Mouse (Mus musculus) liver (tissue): Measurements from ENCODE around the gene Slc26a10.

ENCODE experiments used
- DNase-seq: peaks from one replicate; pipeline ENCODE4 v3.0.0-alpha.2; 2020; ENCODE audit warnings: mixed read lengths

Slc26a10 gene

DNA sequence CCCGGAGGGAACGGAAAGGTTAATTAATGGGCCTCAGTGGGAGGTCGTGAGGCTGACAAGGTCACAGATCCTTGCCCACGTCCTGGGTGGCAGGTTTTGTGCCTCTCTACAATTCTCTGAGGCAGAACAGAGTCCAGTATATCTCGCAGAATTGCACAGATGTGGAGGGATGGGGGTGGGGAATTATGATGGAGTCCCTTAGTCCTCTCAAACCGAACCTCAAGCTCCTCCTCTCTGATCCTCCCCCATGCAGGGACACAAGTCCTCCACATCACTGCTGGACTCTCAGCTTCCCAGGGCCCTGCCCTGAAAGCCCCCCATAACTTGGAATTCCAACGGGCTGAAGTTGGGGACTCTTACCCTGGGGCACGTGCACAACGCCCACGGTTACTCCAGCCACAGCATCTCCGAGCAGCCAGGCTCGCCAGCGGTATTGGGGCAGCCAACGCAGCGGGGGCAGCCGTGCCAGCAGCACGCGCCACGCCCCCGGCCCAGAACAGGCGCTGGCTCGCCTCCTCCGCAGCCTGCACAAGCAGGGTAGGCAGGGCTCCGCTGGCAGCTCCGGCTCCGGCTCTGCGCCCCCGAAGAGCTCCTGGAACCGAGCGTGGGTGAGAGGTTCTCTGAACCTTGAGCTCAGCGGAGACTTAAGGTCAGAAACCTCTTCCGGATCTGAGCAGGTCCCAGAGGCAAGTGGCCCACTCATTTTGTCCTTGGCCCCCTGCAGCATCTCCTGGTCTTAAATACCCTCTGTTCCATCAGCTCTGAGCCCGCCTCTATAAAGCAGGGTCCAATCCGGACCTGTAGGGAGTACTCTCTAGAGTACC, at the start of gene Slc26a10:
Gene Slc26a10 (minus strand): TSS at position 775 of the 824 bp plus-strand sequence.
- DNase-seq = no peak

GRCm38 (mm10) chr10:127228897-127229296, 48.5 kb upstream of the Slc26a10 start:
- peak; percentile 29 for DNase-seq

DNA sequence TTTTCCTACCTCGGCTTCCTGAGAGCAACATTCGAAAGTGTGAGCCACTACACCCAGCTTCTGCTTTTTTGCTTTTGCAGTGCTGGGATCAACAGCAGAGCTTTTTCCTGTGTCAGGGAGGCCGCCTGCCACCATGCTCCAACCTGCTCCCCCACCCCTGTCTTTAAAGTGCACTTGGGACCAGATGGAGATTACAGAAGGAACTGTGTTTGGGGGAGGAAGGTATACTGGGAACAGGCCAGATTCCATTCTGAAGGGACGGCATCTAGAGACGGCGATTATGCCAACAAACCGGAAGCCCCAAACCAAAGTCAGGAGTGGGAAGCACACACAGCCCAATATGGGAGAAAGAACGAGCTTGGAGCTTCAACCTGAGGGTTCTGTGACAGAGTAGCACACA, 46.7 kb upstream of the Slc26a10 start:
- no peak for DNase-seq

DNA sequence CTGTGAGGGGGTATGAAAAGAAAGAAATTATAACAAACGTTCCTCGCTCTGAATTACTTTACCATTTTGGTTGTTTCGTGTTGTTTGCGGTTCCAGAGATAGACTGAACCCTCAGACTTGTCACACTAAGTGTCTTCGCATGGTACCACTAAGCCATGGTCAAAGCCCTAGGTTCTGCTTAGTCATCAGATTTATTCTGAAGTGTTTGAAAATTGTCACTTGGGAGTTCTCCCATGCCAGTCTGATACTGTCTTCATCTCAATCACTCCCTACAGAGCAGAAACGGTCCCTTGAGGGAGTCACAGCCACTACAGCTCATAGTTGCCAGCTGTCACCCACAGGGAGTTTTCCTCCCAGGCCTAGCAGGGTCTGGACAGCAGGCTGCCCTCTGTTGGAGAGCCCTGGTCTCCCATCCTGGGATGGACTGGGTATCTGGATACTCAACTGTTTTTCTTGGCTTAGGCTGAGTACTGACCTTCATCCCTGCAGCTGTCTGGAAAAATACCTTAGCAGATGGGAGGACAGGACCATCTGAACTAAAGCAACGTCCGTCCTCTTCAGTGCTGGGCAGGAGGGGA, 46.0 kb upstream of the Slc26a10 start:
- DNase-seq = peak; percentile 32

- no peak for DNase-seq
Observed at GRCm38 (mm10) chr10:127225732-127226131, 45.3 kb upstream of the Slc26a10 start.

DNA sequence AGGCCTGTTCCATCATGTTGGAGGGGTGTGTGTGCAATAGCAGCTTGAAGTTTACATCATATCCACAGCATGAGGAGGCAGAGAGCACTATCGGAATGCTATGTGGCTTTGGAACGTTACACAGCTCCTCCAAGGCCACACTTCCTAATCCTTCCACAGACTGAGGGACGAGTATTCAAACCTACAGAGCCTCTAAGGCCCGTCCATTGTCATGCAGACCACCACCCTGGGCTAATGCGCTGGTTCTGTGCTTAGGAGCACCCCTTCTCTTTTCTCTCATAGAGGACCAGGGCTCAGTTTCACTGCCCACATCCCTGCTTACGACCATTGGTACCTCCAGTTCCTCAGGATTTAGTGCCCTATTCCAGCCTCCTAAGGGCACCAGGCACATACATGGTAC, 44.8 kb upstream of the Slc26a10 start:
- no peak for DNase-seq

- no peak for DNase-seq
Observed at GRCm38 (mm10) chr10:127218339-127218738, 37.9 kb upstream of the Slc26a10 start.

- no peak for DNase-seq
Observed at GRCm38 (mm10) chr10:127217177-127217576, 36.7 kb upstream of the Slc26a10 start.

DNA sequence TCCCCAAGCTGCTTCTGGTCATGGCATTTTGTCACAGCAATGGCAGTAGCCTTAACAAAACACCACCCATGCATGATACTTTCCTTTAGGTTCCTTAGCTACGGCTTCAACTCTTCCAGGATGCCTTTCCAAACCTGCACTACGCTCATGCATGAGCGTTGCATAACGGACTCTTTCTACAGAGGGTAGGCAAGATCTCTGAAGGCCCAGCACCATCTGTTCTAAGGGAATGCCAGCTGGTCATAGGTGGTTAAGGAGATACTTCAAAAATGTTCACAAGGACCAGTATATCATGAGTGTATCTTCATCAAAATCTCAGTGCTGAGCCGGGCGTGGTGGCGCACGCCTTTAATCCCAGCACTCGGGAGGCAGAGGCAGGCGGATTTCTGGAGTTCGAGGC, 36.0 kb upstream of the Slc26a10 start:
- no peak for DNase-seq

- no peak for DNase-seq
Observed at GRCm38 (mm10) chr10:127214422-127214803, 34.0 kb upstream of the Slc26a10 start.

DNA sequence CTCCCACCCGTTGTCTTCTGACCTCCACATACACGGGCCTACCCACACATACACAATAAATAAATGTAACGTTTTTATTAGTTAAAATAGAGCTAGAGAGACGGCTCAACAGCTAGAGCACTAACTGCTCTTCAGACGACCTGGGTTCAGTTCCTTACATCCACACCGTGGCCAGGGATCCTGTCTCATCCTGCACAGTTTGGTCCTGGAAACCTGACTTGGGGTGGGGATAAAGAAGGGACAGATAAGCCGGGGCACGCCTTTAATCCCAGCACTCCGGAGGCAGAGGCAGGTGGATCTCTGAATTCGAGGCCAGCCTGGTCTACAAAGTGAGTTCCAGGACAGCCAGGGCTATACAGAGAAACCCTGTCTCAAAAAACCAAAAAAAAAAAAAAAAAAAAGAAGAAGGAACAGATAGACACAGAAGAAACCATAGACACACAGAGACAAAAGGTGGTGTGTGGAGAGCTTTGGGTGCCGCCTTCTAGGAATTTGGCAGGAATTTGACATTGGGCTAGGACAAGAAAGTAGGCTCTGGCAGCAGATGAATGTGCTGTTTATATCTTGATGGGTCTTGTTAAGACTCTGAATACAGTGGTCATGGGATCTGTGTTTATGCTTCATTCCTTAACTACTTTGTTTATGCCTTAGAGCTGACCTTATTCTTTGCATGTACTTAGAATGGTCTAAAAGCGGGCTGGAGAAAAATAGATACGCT, 33.4 kb upstream of the Slc26a10 start:
- no peak for DNase-seq

DNA sequence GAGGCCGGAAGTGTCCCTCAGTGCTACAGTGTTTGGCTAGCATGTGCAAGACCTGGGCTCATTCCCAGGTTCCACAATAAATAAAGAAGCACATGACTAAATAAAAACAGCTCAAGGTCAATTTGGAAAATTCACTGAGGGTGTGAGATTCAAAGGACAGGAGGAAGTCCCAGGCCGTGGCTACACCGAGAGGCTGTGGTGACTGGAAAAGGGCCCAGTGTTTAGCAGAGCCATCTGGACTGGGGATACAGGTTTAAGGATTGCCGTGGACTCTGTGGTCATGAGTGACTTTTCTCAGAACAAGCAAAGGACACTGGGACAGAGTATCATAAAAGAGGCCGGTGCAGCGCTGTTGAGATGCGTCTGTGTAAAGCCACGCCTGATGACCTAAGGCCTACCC, 32.8 kb upstream of the Slc26a10 start:
- no peak for DNase-seq

DNA sequence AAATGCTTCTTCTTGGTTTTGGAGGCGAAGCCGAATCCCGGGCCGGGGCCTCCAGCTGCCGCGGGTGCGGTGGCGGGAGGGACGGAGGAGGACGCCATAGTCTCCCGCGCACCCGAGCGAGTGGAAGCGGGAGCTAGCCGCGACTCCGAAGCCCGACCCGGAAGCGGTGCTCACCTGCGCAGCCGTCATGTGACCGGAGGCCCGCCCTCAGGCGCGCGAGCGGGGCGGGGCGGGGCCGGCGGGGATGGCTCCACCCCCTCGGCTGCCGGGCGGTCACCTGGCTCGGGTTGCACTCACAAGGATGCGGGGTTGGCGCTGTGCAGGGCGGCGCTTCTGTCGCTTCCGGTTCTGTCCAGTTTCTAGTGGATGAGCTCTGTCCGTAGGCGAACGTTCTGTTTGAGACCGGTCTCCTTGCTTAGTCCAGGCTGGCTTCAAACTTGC, 31.0 kb upstream of the Slc26a10 start, which contains the start of gene Pip4k2c:
Gene Pip4k2c (minus strand): TSS at position 172 of the 441 bp plus-strand sequence.
- peak; percentile 97 for DNase-seq

DNA sequence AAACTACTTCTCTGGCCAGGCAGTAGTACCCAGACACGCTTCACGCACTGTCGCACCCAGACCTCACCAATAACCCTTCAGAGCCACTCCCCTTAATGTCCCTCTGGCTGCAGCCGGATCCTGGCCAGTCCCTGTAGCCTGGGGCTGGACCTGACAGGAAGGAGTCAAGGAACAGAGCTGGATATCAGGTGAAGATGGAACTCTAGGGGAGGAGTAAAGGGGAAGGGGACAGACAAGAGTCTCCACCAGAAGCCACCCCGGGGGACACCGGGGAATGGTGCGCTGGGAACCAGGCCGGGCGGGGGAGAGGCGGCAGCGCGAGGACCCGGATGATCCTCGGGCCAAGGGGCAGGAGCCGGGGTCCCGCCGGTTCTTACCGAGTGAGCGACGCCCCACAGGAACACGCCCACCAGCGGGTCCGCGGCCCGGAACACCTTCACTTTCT, 30.5 kb upstream of the Slc26a10 start:
- peak; percentile 71 for DNase-seq

- no peak for DNase-seq
Observed at GRCm38 (mm10) chr10:127209928-127210570, 29.6 kb upstream of the Slc26a10 start.

GRCm38 (mm10) chr10:127208921-127209320, 28.5 kb upstream of the Slc26a10 start:
- DNase-seq = no peak

- peak; percentile 87 for DNase-seq
Observed at GRCm38 (mm10) chr10:127205373-127205772, 24.9 kb upstream of the Slc26a10 start.

DNA sequence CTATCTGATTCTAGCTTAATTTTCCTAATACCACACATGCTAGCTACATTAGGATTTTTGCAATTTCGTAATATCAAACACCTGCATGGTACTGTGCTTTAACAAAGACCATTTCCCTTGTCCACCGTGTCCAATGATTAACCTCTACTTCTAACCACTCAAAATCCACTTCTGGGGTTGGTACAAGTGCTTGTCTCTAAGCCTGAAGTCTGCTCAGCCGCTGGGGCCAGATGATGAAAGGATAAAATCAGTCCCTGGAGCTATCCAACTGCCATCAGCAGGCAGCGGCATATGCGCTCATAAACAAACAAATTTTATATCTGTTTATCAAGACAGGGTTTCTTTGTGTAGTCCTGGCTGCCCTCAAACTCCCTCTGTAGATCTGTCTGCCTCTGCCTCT, 24.1 kb upstream of the Slc26a10 start:
- DNase-seq = peak; percentile 73

DNA sequence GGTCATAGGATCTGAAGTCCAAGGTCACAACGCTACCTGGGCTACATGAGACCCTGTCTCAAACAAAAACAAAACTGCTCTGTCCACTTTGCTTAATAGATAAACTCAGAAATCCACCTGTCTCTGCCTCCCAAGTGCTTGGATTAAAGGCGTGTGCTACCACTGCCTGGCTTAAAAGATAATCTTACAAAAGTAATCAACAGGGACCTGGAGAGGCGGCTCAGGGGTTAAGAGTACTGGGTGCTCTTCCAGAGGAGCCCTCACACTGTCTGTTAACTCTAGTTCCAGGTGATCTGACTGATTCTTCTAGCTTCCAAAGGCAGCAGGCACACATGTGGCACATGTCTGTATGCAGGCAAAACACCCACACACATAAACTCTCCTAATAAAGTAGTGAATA, 22.7 kb upstream of the Slc26a10 start:
- peak; percentile 76 for DNase-seq

DNA sequence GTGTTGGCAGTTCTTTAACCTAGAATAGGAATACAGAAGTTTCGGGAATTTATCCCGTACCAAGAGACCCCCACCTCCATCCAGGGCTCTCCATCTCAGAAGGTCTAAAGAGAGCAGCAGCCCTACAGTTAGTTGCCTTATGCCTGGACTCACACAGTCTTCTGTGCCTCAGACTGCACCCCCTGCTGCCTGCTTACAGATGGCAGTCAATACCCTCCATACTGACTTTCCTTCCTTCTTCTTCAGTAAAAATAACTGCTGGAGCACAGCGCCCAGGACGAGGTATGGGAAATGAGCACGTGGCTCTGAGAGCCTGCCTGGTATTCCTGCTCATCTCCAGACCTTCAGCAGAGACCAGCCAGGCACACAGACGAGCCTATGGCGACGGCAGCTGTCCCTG, 19.8 kb upstream of the Slc26a10 start:
- no peak for DNase-seq

GRCm38 (mm10) chr10:127199474-127199873, 19.0 kb upstream of the Slc26a10 start:
- no peak for DNase-seq

GRCm38 (mm10) chr10:127199068-127199467, 18.6 kb upstream of the Slc26a10 start:
- DNase-seq = no peak

- no peak for DNase-seq
Observed at GRCm38 (mm10) chr10:127198492-127198891, 18.0 kb upstream of the Slc26a10 start.
